Mouse (Mus musculus): ENCODE measurements around the gene Gm12248.

GRCm38 (mm10) chr11:58092541-58092940 lies 393 bp downstream of the Gm12248 start:
- TF ChIP-seq CTCF (IDR thresholded peaks at IDR 0.05) (no peak), EP300 (IDR thresholded peaks at IDR 0.05) (no peak)

Data from lung, postnatal 0 days (tissue).